Mouse (Mus musculus) liver, postnatal 0 days (tissue): ENCODE results near the gene Tmc8.

Experiments
- CTCF ChIP-seq: sonication (generic); IDR thresholded peaks from 2 replicates; pipeline ENCODE4 v1.5.1; 2016; ENCODE audit warnings: antibody characterized with exemption, low read depth
- EP300 ChIP-seq: IDR thresholded peaks from 2 replicates; pipeline ENCODE4 v1.6.1; 2016; ENCODE audit warnings: antibody characterized with exemption, low read depth, mild to moderate bottlenecking

- no peak for TF ChIP-seq EP300
- no peak for TF ChIP-seq CTCF
Observed at GRCm38 (mm10) chr11:117748628-117749027, 33.2 kb upstream of the Tmc8 start.
